Mouse (Mus musculus) intestine, embryonic 14.5 days (tissue): Measurements from ENCODE around the gene Fam69b. TPM values are rescaled to one million over a fixed set of nuclear protein-coding genes. Genes with fewer than 3 reads are reported as not detected.

Experiments used
- ATAC-seq: fragments of 200-750 bp; cut with Nextera tagmentation; replicated peaks from 2 replicates; pipeline ENCODE4 v1.8.0; 2017; ENCODE audit warnings: low read depth, moderate number of reproducible peaks, moderate TSS enrichment, moderate library complexity; ENCODE audit not compliant: low FRiP score, low TSS enrichment
- DNase-seq: peaks from one replicate; pipeline ENCODE4 v3.0.0-alpha.2; 2018; ENCODE audit warnings: low spot score
- H3K27ac ChIP-seq: fragments of 300-500 bp; sonication (generic); 2 replicates; pipeline ENCODE4 v1.5.1; 2014; ENCODE audit warnings: low read depth, mild to moderate bottlenecking, control low read depth
- H3K27me3 ChIP-seq: fragments of 300-500 bp; sonication (generic); replicated peaks from 2 replicates; pipeline ENCODE4 v1.6.1; 2014; ENCODE audit warnings: low read length, control low read depth; ENCODE audit not compliant: control insufficient read depth, insufficient read depth
- H3K36me3 ChIP-seq: fragments of 300-500 bp; sonication (generic); 2 replicates; pipeline ENCODE4 v1.6.1; 2014; ENCODE audit warnings: low read length, control low read depth; ENCODE audit not compliant: control insufficient read depth, insufficient read depth
- H3K4me1 ChIP-seq: fragments of 300-500 bp; sonication (generic); replicated peaks from 2 replicates; pipeline ENCODE4 v1.6.1; 2014; ENCODE audit warnings: low read length, control low read depth, mixed read lengths; ENCODE audit not compliant: control insufficient read depth, insufficient read depth
- H3K4me2 ChIP-seq: fragments of 300-500 bp; sonication (generic); 2 replicates; pipeline ENCODE4 v1.6.1; 2014; ENCODE audit warnings: low read length
- H3K4me3 ChIP-seq: fragments of 300-500 bp; sonication (generic); 2 replicates; pipeline ENCODE4 v1.5.1; 2014; ENCODE audit warnings: low read depth, low read length, control low read depth, mixed read lengths
- H3K9ac ChIP-seq: fragments of 300-500 bp; sonication (generic); 2 replicates; pipeline ENCODE4 v1.6.1; 2014; ENCODE audit warnings: mild to moderate bottlenecking, low read length
- H3K9me3 ChIP-seq: fragments of 300-500 bp; sonication (generic); 2 replicates; pipeline ENCODE4 v1.6.1; 2016; ENCODE audit warnings: low read length, control low read depth; ENCODE audit not compliant: control insufficient read depth
- WGBS: fragments of 180-500 bp; shearing (Covaris S2); extraction: QIAGEN DNeasy Blood & Tissue Kit; methylation state at CpG from one replicate; pipeline ENCODE4 v1.1.7; 2014; 5-methylcytosine and 5-hydroxymethylcytosine counted together
- polyA plus RNA-seq: library from polyadenylated mRNA; unstranded; fragments of >200 nt; fragmentation: Nextera tagmentation; extraction: Ambion mirVana; gene quantifications from 2 replicates; pipeline ENCODE4 v1.2.1, GENCODE M21; 2014

The Fam69b gene
- polyA plus RNA-seq, 1 experiment from 2014 or later: 41.3 TPM

DNA sequence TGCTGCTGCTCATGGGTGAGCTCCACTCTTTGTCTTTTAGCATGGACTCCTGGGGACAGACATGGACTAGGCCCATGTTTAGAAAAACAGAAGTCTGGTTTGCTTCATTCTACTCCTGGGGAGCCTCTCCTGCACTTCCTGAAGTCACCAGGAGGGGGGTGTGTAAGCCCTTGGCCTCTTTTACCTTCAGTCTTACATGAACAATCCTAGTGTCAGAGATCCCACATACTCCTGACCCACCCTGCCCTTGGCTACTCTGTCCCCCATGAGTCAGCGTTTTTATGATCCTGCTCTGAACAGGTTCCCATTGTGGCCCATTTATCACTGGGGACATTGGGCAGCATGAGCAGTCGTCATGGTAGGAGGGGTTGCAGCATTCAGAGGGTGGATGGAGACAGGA lies 15.7 kb downstream of the Fam69b start:
- ATAC-seq (no peak), DNase-seq (peak; percentile 84)
- H3K27me3 ChIP-seq: no peaks in the 10 kb centered on the region
- no peaks in the 10 kb centered on the region for H3K9me3 ChIP-seq
- no peak overlapping the region for H3K27ac ChIP-seq
- peaks cover under 1% of the 10 kb centered on the region; the same call in 1 of the 2 replicates for H3K36me3 ChIP-seq
- no peak overlapping the region for H3K4me2 ChIP-seq
- H3K9ac ChIP-seq: no peak overlapping the region
- WGBS: 65% methylated on average over 2 of the region's 2 CpGs
- H3K4me3 ChIP-seq: no peak overlapping the region
- peaks cover 8% of the 10 kb centered on the region for H3K4me1 ChIP-seq

- H3K9ac ChIP-seq: no peak overlapping the region
- no peak overlapping the region for H3K4me3 ChIP-seq
- DNase-seq: peak; percentile 95
- H3K4me2 ChIP-seq: no peak overlapping the region
- peak; percentile 90 for ATAC-seq
- no peaks in the 10 kb centered on the region for H3K36me3 ChIP-seq
- no peaks in the 10 kb centered on the region for H3K9me3 ChIP-seq
- H3K27ac ChIP-seq: no peak overlapping the region
- H3K4me1 ChIP-seq: no peaks in the 10 kb centered on the region
- no peaks in the 10 kb centered on the region for H3K27me3 ChIP-seq
- 31% methylated on average over 3 of the region's 3 CpGs for WGBS
Measured at GRCm38 (mm10) chr2:26646643-26647293, 18.5 kb downstream of the Fam69b start.

GRCm38 (mm10) chr2:26654687-26655086 lies 26.4 kb downstream of the Fam69b start:
- no peak overlapping the region for H3K9ac ChIP-seq
- no peaks in the 10 kb centered on the region for H3K9me3 ChIP-seq
- no peak overlapping the region for H3K4me3 ChIP-seq
- no peak overlapping the region for H3K27ac ChIP-seq
- no peak for DNase-seq
- no peak overlapping the region for H3K4me2 ChIP-seq
- no peak for ATAC-seq
- no peaks in the 10 kb centered on the region for H3K4me1 ChIP-seq
- no peaks in the 10 kb centered on the region for H3K27me3 ChIP-seq
- no peaks in the 10 kb centered on the region for H3K36me3 ChIP-seq
- WGBS: 52% methylated on average over 1 of the region's 1 CpGs

- Histone ChIP-seq H3K27me3 (no peaks in the 10 kb centered on the region), H3K36me3 (no peaks in the 10 kb centered on the region), H3K9ac (no peak overlapping the region), H3K27ac (no peak overlapping the region), H3K9me3 (no peaks in the 10 kb centered on the region), H3K4me3 (no peak overlapping the region), H3K4me2 (no peak overlapping the region), H3K4me1 (no peaks in the 10 kb centered on the region)
- no peak for ATAC-seq
- no peak for DNase-seq
- 82% methylated on average over 2 of the region's 2 CpGs for WGBS
Measured at GRCm38 (mm10) chr2:26657426-26657825, 29.2 kb downstream of the Fam69b start.

DNA sequence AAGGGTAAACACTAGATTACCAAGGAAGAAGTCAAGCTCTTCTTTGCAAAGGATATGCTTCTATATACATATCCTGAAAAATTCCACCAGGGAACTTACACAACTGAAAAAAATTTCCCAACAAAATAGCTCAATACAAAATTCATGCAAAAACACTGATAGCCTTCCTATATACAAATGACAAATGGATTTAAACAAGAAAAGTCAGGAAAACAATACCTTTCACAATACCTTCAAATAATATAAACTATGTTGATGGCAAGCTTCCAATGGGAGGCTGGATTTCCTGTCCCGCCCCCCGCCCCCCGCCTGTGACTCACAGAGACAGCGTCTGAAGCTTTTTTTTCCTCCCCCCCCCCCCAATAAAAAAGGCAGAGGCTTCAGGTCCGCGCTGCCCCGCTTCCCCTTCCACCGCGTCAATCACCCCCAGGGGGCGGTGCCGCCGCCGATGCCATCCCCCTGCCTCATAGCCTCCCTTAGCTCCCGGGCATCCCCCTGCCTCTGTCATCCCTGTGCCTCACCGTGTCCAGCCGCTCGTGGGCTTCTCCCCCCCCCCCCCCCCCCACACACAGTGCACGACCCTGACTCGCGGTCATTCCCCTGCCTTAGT lies 33.0 kb downstream of the Fam69b start:
- Histone ChIP-seq H3K27ac (no peak overlapping the region), H3K9ac (peak overlapping the region; percentile 25; the same call in 1 of the 2 replicates), H3K9me3 (no peaks in the 10 kb centered on the region), H3K4me2 (peak overlapping the region; percentile 60), H3K4me3 (peak overlapping the region; percentile 24; the same call in 1 of the 2 replicates), H3K4me1 (no peaks in the 10 kb centered on the region), H3K36me3 (no peaks in the 10 kb centered on the region), H3K27me3 (no peaks in the 10 kb centered on the region)
- ATAC-seq (peak; percentile 72), DNase-seq (no peak)
- WGBS: 4% methylated on average over 16 of the region's 20 CpGs

- H3K4me2 ChIP-seq: peak overlapping the region; percentile 60
- no peaks in the 10 kb centered on the region for H3K9me3 ChIP-seq
- no peak for DNase-seq
- WGBS: 41% methylated on average over 29 of the region's 29 CpGs
- H3K9ac ChIP-seq: peak overlapping the region; percentile 25; the same call in 1 of the 2 replicates
- no peak for ATAC-seq
- H3K36me3 ChIP-seq: no peaks in the 10 kb centered on the region
- H3K27me3 ChIP-seq: no peaks in the 10 kb centered on the region
- no peaks in the 10 kb centered on the region for H3K4me1 ChIP-seq
- H3K27ac ChIP-seq: no peak overlapping the region
- peak overlapping the region; percentile 24; the same call in 1 of the 2 replicates for H3K4me3 ChIP-seq
Measured at GRCm38 (mm10) chr2:26661768-26662508, 33.7 kb downstream of the Fam69b start.

- no peak overlapping the region for H3K9ac ChIP-seq
- ATAC-seq (no peak), DNase-seq (no peak)
- H3K9me3 ChIP-seq: no peaks in the 10 kb centered on the region
- H3K27me3 ChIP-seq: no peaks in the 10 kb centered on the region
- no peak overlapping the region for H3K27ac ChIP-seq
- WGBS: 77% methylated on average over 13 of the region's 13 CpGs
- no peak overlapping the region for H3K4me2 ChIP-seq
- no peaks in the 10 kb centered on the region for H3K36me3 ChIP-seq
- no peaks in the 10 kb centered on the region for H3K4me1 ChIP-seq
- no peak overlapping the region for H3K4me3 ChIP-seq
Measured at GRCm38 (mm10) chr2:26662509-26662882, 34.2 kb downstream of the Fam69b start.

DNA sequence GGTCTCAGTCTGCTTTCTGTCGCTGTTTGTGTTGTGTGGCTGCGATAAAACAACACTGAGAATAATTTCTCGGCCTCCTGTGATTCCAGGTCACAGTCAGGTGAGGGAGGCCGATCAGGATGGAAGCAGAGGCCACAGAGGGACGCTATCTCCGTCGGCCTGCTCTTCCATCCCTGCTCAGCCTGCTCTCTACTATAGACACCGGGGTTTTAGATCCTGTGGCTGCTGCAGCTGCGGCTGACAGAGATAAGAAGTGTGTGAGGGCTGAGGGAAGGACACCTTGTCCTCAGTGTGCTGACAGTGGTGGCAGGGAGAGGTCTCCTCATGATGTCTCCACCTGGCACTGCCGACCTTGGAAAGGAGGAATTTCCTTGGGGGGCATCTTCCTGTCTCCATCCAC lies 34.9 kb downstream of the Fam69b start:
- Histone ChIP-seq H3K9ac (no peak overlapping the region), H3K4me1 (no peaks in the 10 kb centered on the region), H3K4me2 (no peak overlapping the region), H3K9me3 (no peaks in the 10 kb centered on the region), H3K36me3 (no peaks in the 10 kb centered on the region), H3K4me3 (no peak overlapping the region), H3K27ac (no peak overlapping the region), H3K27me3 (no peaks in the 10 kb centered on the region)
- WGBS: 72% methylated on average over 10 of the region's 10 CpGs
- no peak for ATAC-seq
- DNase-seq: no peak
